Mouse (Mus musculus) adrenal gland, adult (tissue): Measurements from ENCODE around the gene Poldip2.

Experiments used
- DNase-seq, 2 experiments: peaks; one replicate each; pipeline ENCODE4 v3.0.0; 2022 to 2023; ENCODE audit warnings: low spot score in 1 of 2; ENCODE audit not compliant: inconsistent age in 2 of 2

Poldip2 gene

DNA sequence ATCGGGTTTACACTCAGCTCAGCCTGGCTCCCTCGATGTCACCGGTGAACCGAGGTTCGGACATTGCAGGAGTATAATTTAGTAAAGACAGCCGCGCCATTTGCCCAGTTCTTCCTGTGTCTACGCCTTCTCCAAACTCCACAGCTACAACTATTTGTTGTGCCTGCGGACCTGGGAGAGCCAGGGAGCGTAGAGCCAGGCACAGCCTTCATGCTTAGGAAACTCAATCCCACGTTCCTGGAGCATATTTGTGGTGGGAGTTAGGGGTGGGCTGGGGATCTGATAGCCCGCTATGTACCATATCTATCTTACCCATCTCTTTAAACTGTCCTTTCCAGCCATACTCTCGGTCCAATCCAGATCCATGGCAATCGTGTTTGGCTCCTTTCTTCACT is 24.7 kb downstream of the Poldip2 start:
- DNase-seq = no peak

GRCm38 (mm10) chr11:78540358-78540757 is 28.4 kb downstream of the Poldip2 start:
- peak in 1 of 2 experiments; percentile 64 for DNase-seq

- no peak for DNase-seq
Measured at GRCm38 (mm10) chr11:78544449-78545111, 32.6 kb downstream of the Poldip2 start.

DNA sequence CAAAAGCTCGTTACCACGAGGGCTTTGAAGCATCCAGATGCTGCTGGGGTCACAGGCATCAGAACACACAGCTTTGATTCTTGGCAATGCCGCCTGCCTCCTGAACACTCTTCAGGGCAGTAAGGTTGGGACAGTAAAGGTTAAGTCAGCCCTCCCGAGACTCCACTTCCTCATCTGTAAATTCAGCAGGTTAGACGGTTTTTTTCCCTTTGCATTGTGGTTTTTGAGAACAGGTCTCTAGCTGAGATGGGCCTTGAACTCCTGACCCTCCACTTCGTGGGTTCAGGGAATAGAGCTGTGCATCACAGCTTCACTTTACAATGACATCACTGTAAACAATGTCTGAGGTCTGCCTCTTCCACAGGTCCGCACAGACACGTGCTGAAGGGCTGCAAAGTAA is 33.2 kb downstream of the Poldip2 start:
- no peak for DNase-seq

DNA sequence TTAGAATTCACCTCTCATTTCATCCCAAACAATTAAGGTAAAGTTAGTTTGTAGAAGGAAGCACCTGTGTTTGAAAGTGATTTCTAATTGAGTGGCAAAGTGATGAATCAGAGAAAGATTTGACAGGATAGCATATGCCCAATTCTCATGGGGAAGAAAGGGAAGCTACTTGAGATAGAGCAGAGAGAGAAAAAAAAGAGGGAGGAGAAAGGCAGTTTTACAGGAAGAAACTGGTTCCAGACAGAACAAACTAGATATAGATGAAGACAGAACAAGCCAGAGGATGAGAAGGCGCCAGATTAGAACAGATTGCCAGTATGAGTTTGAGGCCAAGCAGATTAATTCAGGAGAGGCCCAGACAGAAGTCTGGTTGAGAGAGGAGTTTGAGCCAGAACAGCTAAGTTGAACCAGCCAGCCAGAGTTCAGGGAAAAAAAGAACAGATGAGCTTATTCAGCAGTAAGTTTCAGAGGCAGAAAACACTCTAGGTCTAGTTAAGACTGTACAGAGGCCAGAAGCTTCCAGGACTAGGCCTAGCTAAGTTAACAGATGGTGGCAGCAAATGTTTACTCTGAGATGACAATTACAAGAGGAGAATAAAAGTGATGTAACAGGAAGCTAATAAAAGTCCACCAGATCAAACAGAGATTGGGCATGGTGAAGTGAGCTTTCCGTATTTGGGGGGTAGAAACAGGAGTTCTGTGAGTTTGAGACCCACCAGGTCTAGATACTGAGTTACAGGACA is 35.9 kb downstream of the Poldip2 start:
- DNase-seq = no peak

DNA sequence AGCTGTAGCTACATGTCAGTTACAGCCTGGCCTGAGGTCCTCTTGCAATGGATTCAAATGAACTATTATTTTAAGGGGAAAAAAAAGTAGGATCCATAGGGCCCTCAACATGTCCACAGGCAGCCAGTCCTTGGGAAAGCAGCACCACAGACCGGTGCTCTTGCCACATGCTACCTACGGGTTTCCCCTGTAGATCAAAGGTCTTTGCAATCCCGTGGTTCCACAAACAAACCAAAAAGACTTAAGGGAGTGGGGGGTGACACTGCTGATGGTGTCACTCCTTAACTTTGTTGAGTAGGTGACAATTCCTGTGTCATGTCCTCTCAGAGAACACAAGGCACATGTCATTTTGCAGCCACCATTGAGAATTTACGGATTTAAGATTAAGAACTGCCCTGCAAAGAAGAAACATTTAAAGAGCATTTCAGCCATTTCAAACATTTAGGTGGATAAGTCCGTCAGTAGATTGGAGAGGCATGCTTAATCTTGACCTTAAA is 37.5 kb downstream of the Poldip2 start:
- DNase-seq = no peak

- DNase-seq = peak; percentile 97 to 98
Measured at GRCm38 (mm10) chr11:78550168-78551058, 38.4 kb downstream of the Poldip2 start, which contains the start of gene Tmem97. TSS of gene Tmem97 (minus strand) at chr11:78550777.

DNA sequence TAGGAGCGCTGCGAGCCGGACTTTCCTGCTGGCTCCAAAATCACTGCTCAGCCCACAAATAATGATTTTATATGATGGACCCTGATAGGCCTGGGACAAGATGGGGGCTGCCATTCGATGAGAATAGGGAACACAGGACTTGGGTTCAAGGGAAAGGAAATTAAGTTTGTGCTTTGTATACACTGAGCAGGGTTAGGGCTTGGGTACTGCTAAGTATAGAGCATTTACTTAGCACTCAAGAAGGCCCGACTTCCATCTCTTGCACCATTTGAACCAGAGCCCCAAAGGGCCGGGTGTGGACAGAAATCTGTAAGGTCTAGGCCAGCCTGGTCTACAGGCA is 39.0 kb downstream of the Poldip2 start:
- no peak for DNase-seq

GRCm38 (mm10) chr11:78555623-78556022 is 43.6 kb downstream of the Poldip2 start:
- peak; percentile 69 to 87 for DNase-seq

DNA sequence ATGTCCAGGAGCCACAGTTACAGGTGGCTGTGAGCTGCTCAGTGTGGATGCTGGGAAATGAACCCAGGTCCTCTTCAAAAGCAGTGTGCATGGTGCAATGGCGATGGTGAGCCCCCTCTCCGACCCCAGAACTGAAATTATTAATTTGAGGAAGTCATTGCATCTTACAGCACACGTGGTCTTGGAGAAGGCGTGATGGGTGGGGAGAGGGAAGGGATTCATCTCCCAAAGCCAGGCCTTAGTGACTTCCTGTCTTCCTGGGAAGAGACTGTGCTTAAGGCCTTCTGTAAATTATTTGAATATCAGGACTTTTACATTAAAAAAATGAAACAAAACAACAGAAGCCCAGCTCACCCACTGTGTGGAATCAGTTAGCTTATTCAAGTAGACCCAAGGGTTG is 44.1 kb downstream of the Poldip2 start:
- no peak for DNase-seq

GRCm38 (mm10) chr11:78557241-78557640 is 45.2 kb downstream of the Poldip2 start:
- no peak for DNase-seq

DNA sequence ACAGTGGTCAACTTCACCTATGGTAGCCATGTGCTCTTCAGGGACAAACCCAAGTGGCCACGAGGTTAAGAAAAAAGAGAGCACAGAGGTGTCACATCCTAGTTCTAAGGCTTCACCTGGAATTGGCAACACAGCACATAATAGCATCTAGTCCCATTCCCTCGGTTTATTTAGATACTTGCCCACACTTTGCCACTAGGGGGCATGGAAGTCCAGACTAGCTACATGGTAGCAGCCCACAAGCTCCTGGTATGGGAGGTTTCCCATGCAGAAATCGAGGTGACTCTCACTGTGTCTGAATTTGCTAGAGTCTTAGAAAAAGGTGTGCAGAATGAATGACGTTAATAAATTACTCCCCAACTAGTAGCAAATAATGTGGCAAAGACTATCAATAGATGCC is 48.5 kb downstream of the Poldip2 start:
- peak; percentile 69 to 91 for DNase-seq

- DNase-seq = peak; percentile 45 to 76
Measured at GRCm38 (mm10) chr11:78566775-78567174, 54.8 kb downstream of the Poldip2 start.

GRCm38 (mm10) chr11:78567614-78568013 is 55.6 kb downstream of the Poldip2 start:
- DNase-seq = no peak

GRCm38 (mm10) chr11:78568827-78569226 is 56.8 kb downstream of the Poldip2 start:
- no peak for DNase-seq

- DNase-seq = no peak
Measured at GRCm38 (mm10) chr11:78569806-78570205, 57.8 kb downstream of the Poldip2 start.

DNA sequence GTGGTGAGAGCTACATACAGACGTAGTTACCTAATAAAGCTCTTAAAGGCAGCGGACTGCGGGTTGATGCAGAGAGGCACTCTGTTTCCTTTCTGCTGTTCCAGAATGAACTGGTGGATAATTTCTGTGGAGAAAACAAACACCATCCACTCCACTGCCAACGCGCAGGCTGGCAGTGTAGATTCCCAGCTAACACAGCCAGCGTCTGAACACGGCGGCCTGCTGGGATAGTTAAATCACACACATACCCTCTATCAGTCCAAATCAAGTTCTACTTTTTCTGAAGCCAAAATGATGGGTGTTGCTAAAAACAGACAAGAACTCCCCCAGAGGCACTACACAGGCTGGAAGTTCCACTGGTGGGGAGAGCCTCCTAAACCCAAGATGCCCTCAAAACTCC is 59.4 kb downstream of the Poldip2 start:
- no peak for DNase-seq

- no peak for DNase-seq
Measured at GRCm38 (mm10) chr11:78571854-78572253, 59.9 kb downstream of the Poldip2 start.
